Mouse (Mus musculus) limb, embryonic 15.5 days (tissue): ENCODE results near the gene Cyba. TPM values are rescaled to one million over a fixed set of nuclear protein-coding genes. Genes with fewer than 3 reads are reported as not detected.

ENCODE experiments used
- ATAC-seq: fragments of 200-750 bp; cut with Nextera tagmentation; 2 replicates; pipeline ENCODE4 v1.8.0; 2017; ENCODE audit warnings: low read depth, moderate TSS enrichment; ENCODE audit not compliant: insufficient number of reproducible peaks, low FRiP score, low TSS enrichment
- H3K27ac ChIP-seq: fragments of 300-500 bp; sonication (generic); 2 replicates; pipeline ENCODE4 v1.5.1; 2015; ENCODE audit warnings: moderate library complexity, mild to moderate bottlenecking, inconsistent platforms
- H3K27me3 ChIP-seq: fragments of 300-500 bp; sonication (generic); 2 replicates; pipeline ENCODE4 v1.6.1; 2015; ENCODE audit warnings: inconsistent platforms
- H3K36me3 ChIP-seq: fragments of 300-500 bp; sonication (generic); 2 replicates; pipeline ENCODE4 v1.6.1; 2015; ENCODE audit warnings: inconsistent platforms
- H3K4me1 ChIP-seq: fragments of 300-500 bp; sonication (generic); 2 replicates; pipeline ENCODE4 v1.6.1; 2015; ENCODE audit warnings: inconsistent platforms
- H3K4me2 ChIP-seq: fragments of 300-500 bp; sonication (generic); 2 replicates; pipeline ENCODE4 v1.6.1; 2015; ENCODE audit warnings: mild to moderate bottlenecking, inconsistent platforms
- H3K4me3 ChIP-seq: fragments of 300-500 bp; sonication (generic); 2 replicates; pipeline ENCODE4 v1.5.1; 2015; ENCODE audit warnings: mild to moderate bottlenecking, inconsistent platforms
- H3K9ac ChIP-seq: fragments of 300-500 bp; sonication (generic); 2 replicates; pipeline ENCODE4 v1.6.1; 2015; ENCODE audit warnings: inconsistent platforms
- H3K9me3 ChIP-seq: fragments of 300-500 bp; sonication (generic); 2 replicates; pipeline ENCODE4 v1.6.1; 2016; ENCODE audit warnings: inconsistent platforms
- WGBS: fragments of 180-500 bp; shearing (Covaris S2); methylation state at CpG from one replicate; pipeline ENCODE4 v1.1.7; 2015; 5-methylcytosine and 5-hydroxymethylcytosine counted together
- polyA plus RNA-seq: library from polyadenylated mRNA; unstranded; fragments of >200 nt; fragmentation: Nextera tagmentation; extraction: Ambion mirVana; gene quantifications from 2 replicates; pipeline ENCODE4 v1.2.1, GENCODE M21; 2015

Gene Cyba
- polyA plus RNA-seq, 1 experiment from 2014 or later, result 183 TPM

DNA sequence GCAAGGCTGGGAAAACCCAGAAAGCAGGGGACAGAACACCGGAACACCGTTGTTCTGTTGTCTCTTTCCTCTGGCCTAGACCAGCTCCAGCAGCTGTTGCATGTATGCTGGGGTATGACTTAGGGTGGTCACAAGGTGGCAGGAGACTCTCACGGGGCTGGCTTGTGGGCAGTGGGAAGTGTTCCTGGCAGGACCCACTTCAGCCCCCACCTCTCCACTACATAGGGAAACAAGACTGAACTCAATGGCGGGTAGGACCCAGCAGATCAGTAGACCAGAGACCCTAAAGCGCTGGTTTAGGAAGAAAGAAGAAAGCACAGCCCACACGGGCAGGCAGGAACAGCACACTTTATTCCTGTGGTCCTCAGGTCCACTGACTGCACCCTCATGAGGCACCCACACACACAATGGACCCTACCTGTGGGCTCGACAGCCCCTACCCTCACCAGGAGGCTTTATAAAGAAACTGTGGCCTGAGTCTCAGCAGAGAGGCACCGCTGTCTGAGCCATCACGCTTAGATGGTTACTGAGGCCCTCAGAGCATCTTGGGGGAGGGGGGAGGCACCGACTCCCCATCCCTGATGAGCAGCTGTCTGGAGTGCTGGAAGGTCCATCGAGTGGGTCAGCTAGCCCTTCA, 657 bp upstream of the Cyba start:
- peak overlapping the region; percentile 91 for H3K4me2 ChIP-seq
- H3K4me1 ChIP-seq, result peaks cover 30% of the 10 kb centered on the region
- H3K27me3 ChIP-seq, result no peaks in the 10 kb centered on the region
- ATAC-seq, result 0 out of 2 replicates have a peak, but pooled peaks have one; percentile 20
- H3K9ac ChIP-seq, result no peak overlapping the region
- peak overlapping the region; percentile 75; the same call in 1 of the 2 replicates for H3K27ac ChIP-seq
- peak overlapping the region; percentile 62 for H3K4me3 ChIP-seq
- 57% methylated on average over 11 of the region's 11 CpGs for WGBS
- peaks cover 44% of the 10 kb centered on the region for H3K36me3 ChIP-seq
- H3K9me3 ChIP-seq, result no peaks in the 10 kb centered on the region

GRCm38 (mm10) chr8:122431694-122432442, 862 bp downstream of the Cyba start:
- Histone ChIP-seq H3K27ac (peak overlapping the region; percentile 75), H3K4me3 (peak overlapping the region; percentile 62), H3K4me2 (peak overlapping the region; percentile 91), H3K36me3 (peaks cover 28% of the 10 kb centered on the region), H3K27me3 (no peaks in the 10 kb centered on the region), H3K9ac (peak overlapping the region; percentile 60), H3K9me3 (no peaks in the 10 kb centered on the region), H3K4me1 (peaks cover 27% of the 10 kb centered on the region)
- 28% methylated on average over 18 of the region's 18 CpGs for WGBS
- no peak for ATAC-seq

GRCm38 (mm10) chr8:122430646-122431045, 2.1 kb downstream of the Cyba start:
- peaks cover 25% of the 10 kb centered on the region for H3K36me3 ChIP-seq
- H3K4me1 ChIP-seq, result peaks cover 27% of the 10 kb centered on the region
- H3K9ac ChIP-seq, result no peak overlapping the region
- no peak for ATAC-seq
- WGBS, result 78% methylated on average over 3 of the region's 3 CpGs
- H3K9me3 ChIP-seq, result no peaks in the 10 kb centered on the region
- no peaks in the 10 kb centered on the region for H3K27me3 ChIP-seq
- H3K27ac ChIP-seq, result no peak overlapping the region
- no peak overlapping the region for H3K4me2 ChIP-seq
- H3K4me3 ChIP-seq, result no peak overlapping the region

DNA sequence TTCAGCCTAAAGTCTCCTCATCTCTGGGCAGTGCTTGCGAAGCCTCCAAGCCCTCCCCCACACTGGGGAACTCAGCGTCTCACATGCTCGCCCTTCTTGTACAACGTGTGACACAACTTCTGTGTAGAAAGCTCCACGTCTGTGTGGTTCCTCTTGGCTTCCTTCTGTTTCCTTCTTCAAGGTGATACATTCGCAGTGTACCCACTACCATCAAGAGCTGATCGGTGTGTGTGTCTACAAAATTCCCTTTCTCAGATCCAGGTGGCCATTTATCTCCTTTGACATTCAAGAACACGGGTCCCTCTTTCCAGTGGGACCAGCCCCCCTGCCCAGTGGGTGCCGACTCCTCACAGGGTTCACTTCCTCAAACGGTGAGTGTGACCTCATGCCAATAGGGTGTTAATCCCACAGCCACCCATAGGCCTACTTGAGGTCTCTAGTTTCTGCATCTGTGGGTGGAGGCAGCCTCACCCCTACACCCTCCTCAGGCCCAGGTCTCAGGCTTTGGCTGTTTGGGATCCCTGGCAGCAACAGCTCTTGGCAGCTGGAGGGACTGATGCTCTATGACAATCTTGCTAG, 2.6 kb downstream of the Cyba start:
- 85% methylated on average over 10 of the region's 10 CpGs for WGBS
- peaks cover 25% of the 10 kb centered on the region for H3K36me3 ChIP-seq
- ATAC-seq, result no peak

GRCm38 (mm10) chr8:122428163-122428562, 4.6 kb downstream of the Cyba start:
- peaks cover 25% of the 10 kb centered on the region for H3K4me1 ChIP-seq
- ATAC-seq, result no peak
- no peak overlapping the region for H3K4me3 ChIP-seq
- H3K9me3 ChIP-seq, result no peaks in the 10 kb centered on the region
- H3K27me3 ChIP-seq, result no peaks in the 10 kb centered on the region
- no peak overlapping the region for H3K4me2 ChIP-seq
- no peak overlapping the region for H3K9ac ChIP-seq
- peaks cover 22% of the 10 kb centered on the region; the same call in 1 of the 2 replicates for H3K36me3 ChIP-seq
- H3K27ac ChIP-seq, result no peak overlapping the region
- 84% methylated on average over 9 of the region's 9 CpGs for WGBS

More for the DNA sequence above, 2.6 kb downstream of the Cyba start:
- peaks cover 27% of the 10 kb centered on the region for H3K4me1 ChIP-seq
- no peak overlapping the region for H3K9ac ChIP-seq
- no peak overlapping the region for H3K27ac ChIP-seq
- no peaks in the 10 kb centered on the region for H3K9me3 ChIP-seq
- H3K4me2 ChIP-seq, result no peak overlapping the region
- no peaks in the 10 kb centered on the region for H3K27me3 ChIP-seq
- H3K4me3 ChIP-seq, result no peak overlapping the region

DNA sequence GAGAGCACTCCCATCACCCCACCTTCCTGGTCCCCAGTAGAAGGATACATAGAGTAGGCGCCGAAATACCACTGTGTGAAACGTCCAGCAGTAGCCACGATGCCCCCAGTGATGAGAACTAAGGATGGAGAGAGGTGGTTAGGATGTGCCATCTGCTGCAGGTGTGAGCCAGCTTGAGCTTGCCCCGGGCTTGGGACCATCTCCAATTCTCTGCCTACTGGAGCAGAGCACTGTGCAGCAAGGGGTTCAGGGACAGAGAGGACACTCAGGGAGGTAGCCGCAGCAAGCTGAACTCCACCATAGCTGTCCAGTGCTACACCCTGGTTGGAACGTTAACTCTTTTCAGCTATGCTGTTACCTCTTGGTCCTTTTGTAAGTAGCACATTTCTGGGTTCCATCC, 5.1 kb downstream of the Cyba start:
- Histone ChIP-seq H3K9ac (no peak overlapping the region), H3K27ac (no peak overlapping the region), H3K4me2 (no peak overlapping the region), H3K36me3 (peaks cover 26% of the 10 kb centered on the region; the same call in 1 of the 2 replicates), H3K27me3 (no peaks in the 10 kb centered on the region), H3K9me3 (no peaks in the 10 kb centered on the region), H3K4me3 (no peak overlapping the region), H3K4me1 (peaks cover 19% of the 10 kb centered on the region)
- WGBS, result 88% methylated on average over 7 of the region's 7 CpGs
- no peak for ATAC-seq

DNA sequence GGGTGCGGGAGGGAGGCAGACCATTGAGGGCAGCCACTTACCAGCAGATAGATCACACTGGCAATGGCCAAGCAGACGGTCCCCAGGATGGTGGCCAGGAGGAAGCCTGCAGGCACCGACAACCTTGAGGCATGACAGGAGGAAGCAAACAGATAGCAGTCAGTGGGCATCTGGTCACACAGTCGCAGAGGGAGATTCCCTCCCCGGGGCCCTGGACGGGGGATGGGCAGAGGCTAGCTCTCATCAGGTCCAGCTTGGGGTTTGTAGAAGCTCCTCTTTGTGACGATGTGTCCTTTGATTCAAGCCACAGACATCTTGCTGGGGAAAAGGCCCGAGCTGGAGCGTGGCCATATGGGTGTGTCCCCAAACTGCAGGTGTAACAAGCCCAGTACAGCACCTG, 6.6 kb downstream of the Cyba start:
- no peak overlapping the region for H3K4me3 ChIP-seq
- H3K27ac ChIP-seq, result no peak overlapping the region
- 0 out of 2 replicates have a peak, but pooled peaks cover 5% of the 10 kb centered on the region for H3K4me1 ChIP-seq
- H3K27me3 ChIP-seq, result no peaks in the 10 kb centered on the region
- H3K36me3 ChIP-seq, result peaks cover 26% of the 10 kb centered on the region; the same call in 1 of the 2 replicates
- no peak for ATAC-seq
- 75% methylated on average over 9 of the region's 9 CpGs for WGBS
- no peaks in the 10 kb centered on the region for H3K9me3 ChIP-seq
- H3K4me2 ChIP-seq, result no peak overlapping the region
- H3K9ac ChIP-seq, result no peak overlapping the region

DNA sequence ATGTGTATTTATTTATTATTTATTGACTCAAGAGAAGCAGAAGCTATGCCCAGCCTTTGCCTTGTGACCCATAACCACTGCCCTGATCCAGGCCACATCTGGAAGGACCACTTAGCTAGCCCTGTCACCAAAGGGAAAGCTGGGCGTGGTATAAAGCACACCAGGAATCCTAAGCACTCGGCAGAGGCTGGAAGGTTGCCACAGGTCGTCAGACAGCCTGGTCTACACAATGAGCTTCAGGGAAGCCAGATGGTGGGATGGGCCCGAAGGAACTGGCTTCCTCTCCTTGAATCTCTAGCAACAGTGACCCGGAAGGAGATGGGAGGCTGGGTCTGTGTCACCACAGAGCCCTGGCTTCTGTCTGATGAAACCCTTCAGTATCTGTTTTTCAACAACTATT, 9.1 kb downstream of the Cyba start:
- Histone ChIP-seq H3K4me2 (no peak overlapping the region), H3K4me3 (no peak overlapping the region), H3K9ac (no peak overlapping the region), H3K9me3 (no peaks in the 10 kb centered on the region), H3K4me1 (no peaks in the 10 kb centered on the region), H3K27me3 (no peaks in the 10 kb centered on the region), H3K36me3 (peaks cover 28% of the 10 kb centered on the region), H3K27ac (no peak overlapping the region)
- no peak for ATAC-seq
- WGBS, result 41% methylated on average over 5 of the region's 5 CpGs

- 82% methylated on average over 24 of the region's 24 CpGs for WGBS
- no peaks in the 10 kb centered on the region for H3K27me3 ChIP-seq
- H3K4me2 ChIP-seq, result no peak overlapping the region
- H3K27ac ChIP-seq, result no peak overlapping the region
- no peaks in the 10 kb centered on the region for H3K4me1 ChIP-seq
- no peak overlapping the region for H3K9ac ChIP-seq
- peaks cover 32% of the 10 kb centered on the region for H3K36me3 ChIP-seq
- H3K9me3 ChIP-seq, result no peaks in the 10 kb centered on the region
- no peak for ATAC-seq
- no peak overlapping the region for H3K4me3 ChIP-seq
Observed at GRCm38 (mm10) chr8:122423217-122423616, 9.5 kb downstream of the Cyba start.

DNA sequence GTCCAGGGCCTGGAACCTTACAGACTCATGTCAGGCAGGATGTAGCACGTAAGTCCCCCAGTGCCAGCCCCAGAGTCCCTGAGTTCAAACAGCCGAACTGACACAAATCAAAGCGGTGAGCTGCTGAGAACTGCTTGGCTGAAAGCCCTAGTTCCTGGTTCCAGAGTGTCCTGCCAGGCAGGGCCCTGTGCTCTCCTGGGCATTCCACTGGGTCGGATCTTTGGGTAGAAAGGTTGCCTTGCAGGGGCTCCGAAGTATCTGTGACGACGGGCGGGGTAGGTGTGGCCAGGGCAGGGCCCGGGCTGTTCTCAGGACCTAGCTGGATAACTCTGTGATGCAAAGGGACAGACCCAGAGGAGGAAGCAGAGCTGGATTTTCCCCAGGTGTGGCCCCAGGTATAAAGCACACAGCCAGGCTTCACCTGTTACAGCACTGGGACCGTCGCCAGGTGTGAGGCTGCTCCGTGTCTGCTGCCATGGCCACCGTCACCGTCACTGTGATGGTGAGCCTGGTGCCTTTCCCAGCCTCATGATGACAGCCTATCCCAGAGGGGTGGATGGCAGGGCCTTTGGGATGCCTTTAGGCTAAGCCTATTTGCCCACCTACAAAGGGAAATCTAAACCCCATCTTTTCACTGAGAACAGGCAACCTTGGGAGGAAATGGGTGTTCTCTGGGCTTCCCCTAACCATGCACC, 11.2 kb downstream of the Cyba start, which contains the start of gene Il17c:
Gene Il17c (plus strand): TSS at position 645 of the 695 bp plus-strand sequence.
- 76% methylated on average over 14 of the region's 14 CpGs for WGBS
- no peaks in the 10 kb centered on the region for H3K27me3 ChIP-seq
- H3K27ac ChIP-seq, result no peak within 1 kb of the TSS
- no peaks in the 10 kb centered on the region for H3K9me3 ChIP-seq
- H3K9ac ChIP-seq, result no peak within 1 kb of the TSS
- no peak within 1 kb of the TSS for H3K4me2 ChIP-seq
- no peaks in the 10 kb centered on the region for H3K4me1 ChIP-seq
- no peak within 1 kb of the TSS for H3K4me3 ChIP-seq
- no peak for ATAC-seq
- H3K36me3 ChIP-seq, result peaks cover 48% of the 10 kb centered on the region

- Histone ChIP-seq H3K4me1 (no peaks in the 10 kb centered on the region), H3K9ac (no peak overlapping the region), H3K36me3 (peaks cover 52% of the 10 kb centered on the region), H3K4me3 (no peak overlapping the region), H3K9me3 (no peaks in the 10 kb centered on the region), H3K27ac (0 out of 2 replicates have a peak overlapping the region, but pooled peaks have one; percentile 33), H3K4me2 (no peak overlapping the region), H3K27me3 (no peaks in the 10 kb centered on the region)
- WGBS, result 71% methylated on average over 9 of the region's 9 CpGs
- no peak for ATAC-seq
Observed at GRCm38 (mm10) chr8:122419881-122420555, 12.7 kb downstream of the Cyba start.
